Mouse (Mus musculus) left cerebral cortex, postnatal 10 days (tissue): ENCODE results near the gene Ramp3. TPM values are rescaled to one million over a fixed set of nuclear protein-coding genes. Genes with fewer than 3 reads are reported as not detected.
A peak's percentile ranks its signal among the peaks of the same experiment; 100 is the strongest.
"Not testable (repeated sequence)": the region's sequence is repeated elsewhere in the genome, so short reads cannot be mapped to it uniquely, and the experiment has no call there.

Experiments used
- DNase-seq, 2 experiments: peaks; one replicate each; pipeline ENCODE4 v3.0.0; 2021 to 2022; ENCODE audit warnings: low spot score in 2 of 2, mixed read lengths in 1 of 2; ENCODE audit errors: extremely low spot score in 1 of 2
- intact Hi-C: fragments of 180-260 bp; cut with DNase I; formaldehyde crosslinking; loops from one replicate; pipeline ENCODE4 v1.15.1; 2025
- total RNA-seq, 2 experiments: library from RNA; stranded (reverse); gene quantifications; 2 replicates each; pipeline ENCODE4 v1.2.3; 2021

The Ramp3 gene
- 10 to 100 TPM; 34.5 to 46.0 TPM for total RNA-seq

- DNase-seq, result peak in 1 of 2 experiments; percentile 57
Observed at GRCm38 (mm10) chr11:6658271-6658670, at the start of gene Ramp3. TSS of gene Ramp3 (plus strand) at chr11:6658521.

GRCm38 (mm10) chr11:6615250-6616205 is 42.8 kb upstream of the Ramp3 start:
- no peak for DNase-seq
- intact Hi-C loops, result no loop called here

More at GRCm38 (mm10) chr11:6658271-6658670, at the start of gene Ramp3:
- intact Hi-C loops, result loop anchor here (5.0 to 10.0 kb wide), 5 partner anchors 407 to 1747 kb away; partner anchors contain the start of genes Adcy1 and Igfbp1

- no peak for DNase-seq
Observed at GRCm38 (mm10) chr11:6623704-6624103, 34.6 kb upstream of the Ramp3 start.

GRCm38 (mm10) chr11:6624619-6625382 is 33.5 kb upstream of the Ramp3 start:
- DNase-seq, result no peak
- intact Hi-C loops, result no loop called here

More at GRCm38 (mm10) chr11:6623704-6624103, 34.6 kb upstream of the Ramp3 start:
- intact Hi-C loops, result no loop called here

GRCm38 (mm10) chr11:6625478-6626387 is 32.6 kb upstream of the Ramp3 start, which contains the start of gene Tbrg4:
TSS of gene Tbrg4 (minus strand) at chr11:6626067.
- peak; percentile 89 to 96 for DNase-seq
- intact Hi-C loops, result no loop called here

GRCm38 (mm10) chr11:6626388-6626772 is 31.9 kb upstream of the Ramp3 start:
- intact Hi-C loops, result no loop called here
- DNase-seq, result no peak

GRCm38 (mm10) chr11:6627731-6628130 is 30.6 kb upstream of the Ramp3 start:
- no peak for DNase-seq
- intact Hi-C loops, result no loop called here

GRCm38 (mm10) chr11:6628568-6628967 is 29.8 kb upstream of the Ramp3 start:
- peak in 1 of 2 experiments; percentile 66 for DNase-seq
- intact Hi-C loops, result no loop called here

GRCm38 (mm10) chr11:6629655-6630054 is 28.7 kb upstream of the Ramp3 start:
- no peak for DNase-seq
- intact Hi-C loops, result no loop called here

GRCm38 (mm10) chr11:6636150-6636549 is 22.2 kb upstream of the Ramp3 start:
- no peak for DNase-seq

GRCm38 (mm10) chr11:6638537-6638936 is 19.8 kb upstream of the Ramp3 start, which contains the start of gene Wap:
TSS of gene Wap (minus strand) at chr11:6638637.
- no peak for DNase-seq
- intact Hi-C loops, result no loop called here

More at GRCm38 (mm10) chr11:6636150-6636549, 22.2 kb upstream of the Ramp3 start:
- intact Hi-C loops, result no loop called here

GRCm38 (mm10) chr11:6639072-6639471 is 19.2 kb upstream of the Ramp3 start:
- no peak for DNase-seq
- intact Hi-C loops, result no loop called here

- intact Hi-C loops, result no loop called here
- no peak for DNase-seq
Observed at GRCm38 (mm10) chr11:6644566-6644965, 13.8 kb upstream of the Ramp3 start.

GRCm38 (mm10) chr11:6647831-6648724 is 10.2 kb upstream of the Ramp3 start:
- DNase-seq, result no peak
- intact Hi-C loops, result no loop called here

- intact Hi-C loops, result loop anchor here (10.0 kb wide), 3 partner anchors 414 to 1754 kb away; partner anchors contain the start of gene Adcy1
Observed at GRCm38 (mm10) chr11:6650519-6650918, 7.8 kb upstream of the Ramp3 start.

GRCm38 (mm10) chr11:6652978-6653377 is 5.3 kb upstream of the Ramp3 start:
- intact Hi-C loops, result loop anchor here (10.0 kb wide), 3 partner anchors 412 to 1752 kb away; partner anchors contain the start of gene Adcy1
- not testable (repeated sequence) for DNase-seq

More at GRCm38 (mm10) chr11:6650519-6650918, 7.8 kb upstream of the Ramp3 start:
- DNase-seq, result no peak

- intact Hi-C loops, result loop anchor here (1.0 to 10.0 kb wide), 6 partner anchors 114 to 1750 kb away; partner anchors contain the start of genes Adcy1 and Igfbp1
- DNase-seq, result peak; percentile 87 to 92
Observed at GRCm38 (mm10) chr11:6654903-6655302, 3.4 kb upstream of the Ramp3 start.
